Mouse (Mus musculus) cerebellum, adult 2 months (tissue): ENCODE data around the gene 4930564D02Rik.

Experiments
- CTCF ChIP-seq: fragments of 200-500 bp; IDR thresholded peaks from 2 replicates; pipeline ENCODE4 v1.5.1; 2011; ENCODE audit warnings: low read depth, mild to moderate bottlenecking, control low read depth, low read length, moderate library complexity, borderline replicate concordance; ENCODE audit not compliant: insufficient read depth
- POLR2A ChIP-seq: fragments of 200-500 bp; IDR thresholded peaks from 2 replicates; pipeline ENCODE4 v1.6.1; 2011; ENCODE audit warnings: low read length, control low read depth, borderline replicate concordance; ENCODE audit not compliant: insufficient read depth

DNA sequence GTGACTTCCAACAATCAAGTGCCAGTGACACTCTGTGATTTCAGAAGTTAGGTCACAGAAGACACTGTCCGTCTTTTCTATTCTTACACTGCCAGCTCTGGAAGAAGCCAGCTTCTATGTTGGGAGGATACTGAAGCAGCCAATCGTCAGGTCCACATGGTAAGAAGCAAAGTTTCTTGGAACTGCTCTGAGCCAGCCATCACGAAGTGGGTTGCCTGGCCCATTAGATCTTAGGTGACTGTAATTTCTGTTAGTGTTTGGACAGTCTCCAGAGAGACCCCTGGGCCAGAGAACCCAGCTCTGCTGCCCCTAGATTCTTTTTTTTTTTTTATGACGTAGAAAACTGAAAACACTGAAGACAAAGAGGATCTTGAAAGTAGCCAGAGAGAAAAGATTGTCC lies 30.9 kb downstream of the 4930564D02Rik start:
- TF ChIP-seq CTCF: no peak
- TF ChIP-seq POLR2A: no peak
